Comparison of ENCODE assay signal across 8 mouse cellular contexts in genomic region chr7:16895000-16895399, GRCm38 (mm10). TPM values are rescaled to one million over a fixed set of nuclear protein-coding genes. Genes with fewer than 3 reads are reported as not detected.
A peak's percentile ranks its signal among the peaks of the same experiment; 100 is the strongest.
DNase-seq lines count a peak whose midpoint lies in the region; ATAC-seq and TF ChIP-seq lines count a peak whose summit lies in the region.

No protein-coding gene starts in this region.

- H3K9me3 ChIP-seq in midbrain, postnatal 0 days (ENCODE audit: low read length): no peaks in the 10 kb centered on the region
- no peaks in the 10 kb centered on the region for H3K9me3 ChIP-seq in stomach, embryonic 16.5 days (replicated peaks; ENCODE audit: control insufficient read depth, low read length)

- H3K4me3 ChIP-seq in midbrain, postnatal 0 days (ENCODE audit: low read depth, low read length): peak overlapping the region; percentile 18
- H3K4me3 ChIP-seq in stomach, embryonic 16.5 days (replicated peaks; ENCODE audit: low read length): peak overlapping the region; percentile 33

- 0 out of 2 replicates have a peak overlapping the region, but pooled peaks have one; percentile 24 for H3K9ac ChIP-seq in midbrain, postnatal 0 days (replicated peaks; ENCODE audit: low read length, poor library complexity, severe bottlenecking)
- H3K9ac ChIP-seq in stomach, embryonic 16.5 days (ENCODE audit: low read length): peak overlapping the region; percentile 57

- peak overlapping the region; percentile 45 for H3K4me2 ChIP-seq in midbrain, postnatal 0 days (ENCODE audit: low read depth, low read length, poor library complexity, severe bottlenecking)
- H3K4me2 ChIP-seq in stomach, embryonic 16.5 days (ENCODE audit: low read depth, low read length): peak overlapping the region; percentile 55

- peak; percentile 70 for ATAC-seq in common myeloid progenitor, adult 5-6 weeks (replicated peaks; ENCODE audit: low read depth, poor library complexity, severe bottlenecking)
- peak; percentile 34 for ATAC-seq in midbrain, postnatal 0 days (ENCODE audit: low FRiP score)
- ATAC-seq in stomach, embryonic 16.5 days (ENCODE audit: insufficient read depth, low FRiP score): no peak

- no peaks in the 10 kb centered on the region for H3K4me1 ChIP-seq in midbrain, postnatal 0 days (ENCODE audit: insufficient read depth, low read length)
- H3K4me1 ChIP-seq in stomach, embryonic 16.5 days (ENCODE audit: control insufficient read depth, insufficient read depth, low read length): peaks cover 38% of the 10 kb centered on the region

- 0 out of 2 replicates have a peak overlapping the region, but pooled peaks have one; percentile 9 for H3K27ac ChIP-seq in midbrain, postnatal 0 days (ENCODE audit: low read depth, low read length)
- no peak overlapping the region; the same call in 1 of the 2 replicates for H3K27ac ChIP-seq in stomach, embryonic 16.5 days (ENCODE audit: low read length)

- peak; percentile 56 to 76 for DNase-seq in urinary bladder, adult 18-20 months (ENCODE audit: low spot score in 2 of 2)
- DNase-seq in urinary bladder, postnatal 10 days (ENCODE audit: low spot score): no peak
- peak; percentile 71 for DNase-seq in gastrocnemius, postnatal 25 days
- peak; percentile 85 for DNase-seq in induced T-regulatory cell, adult 2 months (ENCODE audit: low read depth)
- DNase-seq in liver: peak; percentile 76
- peak; percentile 73 for DNase-seq in midbrain, postnatal 0 days (ENCODE audit: low spot score)

- WGBS in midbrain, postnatal 0 days: under 1% methylated on average over 23 of the region's 24 CpGs
- whole genome bisulfite sequencing in stomach, embryonic 16.5 days: under 1% methylated on average over 24 of the region's 24 CpGs

- H3K27me3 ChIP-seq in midbrain, postnatal 0 days (ENCODE audit: insufficient read depth, low read length): 0 out of 2 replicates have a peak, but pooled peaks cover 4% of the 10 kb centered on the region
- peaks cover 9% of the 10 kb centered on the region; the same call in 1 of the 2 replicates for H3K27me3 ChIP-seq in stomach, embryonic 16.5 days (ENCODE audit: control insufficient read depth, insufficient read depth, low read length)

- no peaks in the 10 kb centered on the region for H3K36me3 ChIP-seq in midbrain, postnatal 0 days (ENCODE audit: insufficient read depth, low read length)
- H3K36me3 ChIP-seq in stomach, embryonic 16.5 days (ENCODE audit: control insufficient read depth, insufficient read depth, low read length): no peaks in the 10 kb centered on the region

- peak; percentile 82 for TF ChIP-seq CTCF in midbrain, postnatal 0 days (IDR thresholded peaks at IDR 0.05)

RNA-seq across cellular contexts. Expression of gene Gng8, which starts 3.4 kb away (rescaled TPM):
- total RNA-seq in common myeloid progenitor, adult 5-6 weeks (2017): 3.1 TPM in 1 of 2 replicates, not detected in the other
- not detected for total RNA-seq in gastrocnemius, postnatal 25 days (2021)
- total RNA-seq in midbrain, postnatal 0 days (2014; rRNA removed): 1.9 and 5.2 TPM in 2 replicates
- polyA plus RNA-seq in midbrain, postnatal 0 days (2015; fragmentation: Nextera tagmentation; extraction: Ambion mirVana): 12.3 and 15.9 TPM in 2 replicates
- 9.7 and 12.0 TPM in 2 replicates for polyA plus RNA-seq in stomach, embryonic 16.5 days (2015; fragmentation: Nextera tagmentation; extraction: Ambion mirVana)

RNA-seq across cellular contexts. Expression of gene Ptgir, which starts 11.3 kb away (rescaled TPM):
- total RNA-seq in common myeloid progenitor, adult 5-6 weeks (2017): 0.10 and 0.73 TPM in 2 replicates
- 1 to 10 TPM in 1 of 2 experiments, under 1 TPM in 1; 0.97 to 1.3 TPM for total RNA-seq in gastrocnemius, postnatal 25 days (2021)
- 0.11 and 0.14 TPM in 2 replicates for total RNA-seq in midbrain, postnatal 0 days (2014; rRNA removed)
- 0.11 TPM in 1 of 2 replicates, not detected in the other for polyA plus RNA-seq in midbrain, postnatal 0 days (2015; fragmentation: Nextera tagmentation; extraction: Ambion mirVana)
- polyA plus RNA-seq in stomach, embryonic 16.5 days (2015; fragmentation: Nextera tagmentation; extraction: Ambion mirVana): 3.0 and 3.2 TPM in 2 replicates

RNA-seq across cellular contexts. Expression of gene Dact3, which starts 19.9 kb away (rescaled TPM):
- 0.14 and 1.1 TPM in 2 replicates for total RNA-seq in common myeloid progenitor, adult 5-6 weeks (2017)
- 1 to 10 TPM; 1.9 to 2.3 TPM for total RNA-seq in gastrocnemius, postnatal 25 days (2021)
- total RNA-seq in midbrain, postnatal 0 days (2014; rRNA removed): 86.0 and 107 TPM in 2 replicates
- polyA plus RNA-seq in midbrain, postnatal 0 days (2015; fragmentation: Nextera tagmentation; extraction: Ambion mirVana): 7.5 and 7.7 TPM in 2 replicates
- 2.3 TPM in 2 replicates for polyA plus RNA-seq in stomach, embryonic 16.5 days (2015; fragmentation: Nextera tagmentation; extraction: Ambion mirVana)

RNA-seq across cellular contexts. Expression of gene Calm3, which starts 28.9 kb away (rescaled TPM):
- total RNA-seq in common myeloid progenitor, adult 5-6 weeks (2017): 512 and 545 TPM in 2 replicates
- 100 to 1,000 TPM; 257 to 291 TPM for total RNA-seq in gastrocnemius, postnatal 25 days (2021)
- total RNA-seq in midbrain, postnatal 0 days (2014; rRNA removed): 1,835 and 1,985 TPM in 2 replicates
- polyA plus RNA-seq in midbrain, postnatal 0 days (2015; fragmentation: Nextera tagmentation; extraction: Ambion mirVana): 467 and 471 TPM in 2 replicates
- 120 and 126 TPM in 2 replicates for polyA plus RNA-seq in stomach, embryonic 16.5 days (2015; fragmentation: Nextera tagmentation; extraction: Ambion mirVana)

RNA-seq across cellular contexts. Expression of gene Pnmal2, which starts 49.5 kb away (rescaled TPM):
- total RNA-seq in common myeloid progenitor, adult 5-6 weeks (2017): not detected in 2 replicates
- total RNA-seq in gastrocnemius, postnatal 25 days (2021): 1 to 10 TPM; 2.3 to 3.3 TPM
- total RNA-seq in midbrain, postnatal 0 days (2014; rRNA removed): 155 and 174 TPM in 2 replicates
- 180 and 187 TPM in 2 replicates for polyA plus RNA-seq in midbrain, postnatal 0 days (2015; fragmentation: Nextera tagmentation; extraction: Ambion mirVana)
- polyA plus RNA-seq in stomach, embryonic 16.5 days (2015; fragmentation: Nextera tagmentation; extraction: Ambion mirVana): 7.8 and 10.2 TPM in 2 replicates

Comparison
In these comparisons a context has a peak if more than half of its experiments do, and no peak if none do; other contexts are left out.
1. RNA of gene Dact3, which starts 19.9 kb away (total RNA-seq): 86.0 to 107 TPM in midbrain, postnatal 0 days; 1.9 to 2.3 TPM in gastrocnemius, postnatal 25 days and 0.14 to 1.1 TPM in common myeloid progenitor, adult 5-6 weeks; every median in the first group is over 10 times any median in the second.